In genomic region chr10:62862435-62862834, GRCm38 (mm10) we compare ENCODE assay signal across 12 mouse cellular contexts. TPM values are rescaled to one million over a fixed set of nuclear protein-coding genes. Genes with fewer than 3 reads are reported as not detected.
DNase-seq lines count a peak whose midpoint lies in the region; ATAC-seq and TF ChIP-seq lines count a peak whose summit lies in the region.
"Had no signal": no experiment of that assay in that cellular context is flagged by ENCODE, and none has a peak within 500 bp of the region (broad histone marks: within the 10 kb centered on the region; RNA-seq: fewer than 3 reads in every experiment).

No protein-coding gene starts in this region.

- H3K9ac ChIP-seq in forebrain, postnatal 0 days: no peak overlapping the region
- H3K9ac ChIP-seq in forebrain, embryonic 12.5 days: no peak overlapping the region

- no peak overlapping the region for H3K4me3 ChIP-seq in forebrain, postnatal 0 days (ENCODE audit: low read depth, low read length)
- H3K4me3 ChIP-seq in forebrain, embryonic 12.5 days (replicated peaks): no peak overlapping the region
- no peak overlapping the region for H3K4me3 ChIP-seq in lung, adult 2 months (replicated peaks; ENCODE audit: extremely low read depth, low read depth, low read length)

- H3K9me3 ChIP-seq in forebrain, postnatal 0 days (ENCODE audit: low read length): no peaks in the 10 kb centered on the region
- 0 out of 2 replicates have a peak, but pooled peaks cover 3% of the 10 kb centered on the region for H3K9me3 ChIP-seq in forebrain, embryonic 12.5 days
- H3K9me3 ChIP-seq: G1E had no signal

- ATAC-seq in forebrain, postnatal 0 days: no peak
- no peak for ATAC-seq in forebrain, embryonic 12.5 days (ENCODE audit: low FRiP score)
- ATAC-seq in erythroblast, adult 5-6 weeks (replicated peaks; ENCODE audit: low FRiP score, poor library complexity, severe bottlenecking): no peak

- H3K27ac ChIP-seq in forebrain, postnatal 0 days (ENCODE audit: low read depth, low read length): no peak overlapping the region
- H3K27ac ChIP-seq in forebrain, embryonic 12.5 days: no peak overlapping the region
- H3K27ac ChIP-seq: macrophage had no signal

- no peak overlapping the region for H3K4me2 ChIP-seq in forebrain, postnatal 0 days (ENCODE audit: low read depth)
- no peak overlapping the region for H3K4me2 ChIP-seq in forebrain, embryonic 12.5 days

- TF ChIP-seq CTCF in forebrain, postnatal 0 days (IDR thresholded peaks at IDR 0.05; ENCODE audit: low read depth): peak; percentile 50
- 0 out of 2 replicates have a peak, but pooled peaks have one; percentile 9 for TF ChIP-seq CTCF in lung, adult 2 months (IDR thresholded peaks at IDR 0.05; ENCODE audit: insufficient read depth, low read length)

- DNase-seq in forebrain, postnatal 0 days: no peak
- no peak for DNase-seq in lung, adult 2 months
- DNase-seq in lung, adult 18-20 months: no peak
- peak; percentile 77 for DNase-seq in ES-CJ7 (ENCODE audit: low read depth, low spot score)
- peak; percentile 16 for DNase-seq in c-Kit-positive CD71-positive TER-119-negative erythroid progenitor cells, embryonic 14.5 days (ENCODE audit: low read depth)
- DNase-seq in cerebellum, postnatal 4 days (ENCODE audit: low spot score in 2 of 2): no peak
- DNase-seq: adrenal gland, postnatal 36 days; gastrocnemius, postnatal 14 days had no signal

- H3K4me1 ChIP-seq in forebrain, postnatal 0 days (ENCODE audit: insufficient read depth): peaks cover 20% of the 10 kb centered on the region
- peaks cover 33% of the 10 kb centered on the region for H3K4me1 ChIP-seq in forebrain, embryonic 12.5 days
- H3K4me1 ChIP-seq in lung, adult 2 months (ENCODE audit: control insufficient read depth, insufficient read depth, low read length): no peaks in the 10 kb centered on the region; the same call in 1 of the 2 replicates

- H3K27me3 ChIP-seq in forebrain, postnatal 0 days (ENCODE audit: insufficient read depth, low read length): no peaks in the 10 kb centered on the region
- no peaks in the 10 kb centered on the region for H3K27me3 ChIP-seq in forebrain, embryonic 12.5 days

- peaks cover 4% of the 10 kb centered on the region; the same call in 1 of the 2 replicates for H3K36me3 ChIP-seq in forebrain, postnatal 0 days (ENCODE audit: insufficient read depth)
- peaks cover 17% of the 10 kb centered on the region for H3K36me3 ChIP-seq in forebrain, embryonic 12.5 days (replicated peaks)
- H3K36me3 ChIP-seq: G1E had no signal

- 100% methylated on average over 1 of the region's 1 CpGs for WGBS in forebrain, postnatal 0 days
- WGBS in forebrain, embryonic 12.5 days: 89% methylated on average over 1 of the region's 1 CpGs
- WGBS in lung, adult 2 months: 100% methylated on average over 1 of the region's 1 CpGs

- no peak for TF ChIP-seq POLR2A in lung, adult 2 months (IDR thresholded peaks at IDR 0.05; ENCODE audit: borderline replicate concordance, extremely low read depth, low read depth, low read length)

RNA-seq across cellular contexts. Expression of gene Tet1, which starts 46.4 kb away (rescaled TPM):
- 26.2 and 32.7 TPM in 2 replicates for total RNA-seq in forebrain, postnatal 0 days (2014; rRNA removed)
- polyA plus RNA-seq in forebrain, postnatal 0 days (2015; fragmentation: Nextera tagmentation; extraction: Ambion mirVana): 17.2 and 32.1 TPM in 2 replicates
- polyA plus RNA-seq in forebrain, embryonic 12.5 days (2016; fragmentation: Nextera tagmentation; extraction: Ambion mirVana): 36.5 and 39.2 TPM in 2 replicates
- polyA plus RNA-seq in lung, adult 2 months (2012; rRNA removed): 2.4 and 3.2 TPM in 2 replicates
- 1.3 and 3.7 TPM in 2 replicates for total RNA-seq in erythroblast, adult 5-6 weeks (2015; ENCODE audit: low replicate concordance)
- total RNA-seq in erythroblast, adult 5-6 weeks (2017; ENCODE audit: low replicate concordance): 0.84 and 1.1 TPM in 2 replicates
- polyA plus RNA-seq: G1E had no signal

RNA-seq across cellular contexts. Expression of gene Slc25a16, which starts 58.0 kb away (rescaled TPM):
- total RNA-seq in forebrain, postnatal 0 days (2014; rRNA removed): 23.1 and 25.1 TPM in 2 replicates
- polyA plus RNA-seq in forebrain, postnatal 0 days (2015; fragmentation: Nextera tagmentation; extraction: Ambion mirVana): 10.4 and 15.1 TPM in 2 replicates
- 13.0 and 13.1 TPM in 2 replicates for polyA plus RNA-seq in forebrain, embryonic 12.5 days (2016; fragmentation: Nextera tagmentation; extraction: Ambion mirVana)
- polyA plus RNA-seq in lung, adult 2 months (2012; rRNA removed): 43.7 and 60.6 TPM in 2 replicates
- total RNA-seq in erythroblast, adult 5-6 weeks (2015; ENCODE audit: low replicate concordance): 3.3 and 6.7 TPM in 2 replicates
- total RNA-seq in erythroblast, adult 5-6 weeks (2017; ENCODE audit: low replicate concordance): 8.2 and 9.3 TPM in 2 replicates

Comparison
In these comparisons a context has a peak if more than half of its experiments do, and no peak if none do; other contexts are left out.
1. DNase-seq: peak in ES-CJ7 (single experiment) and c-Kit-positive CD71-positive TER-119-negative erythroid progenitor cells, embryonic 14.5 days (single experiment); none in forebrain, postnatal 0 days (single experiment), lung, adult 2 months (single experiment), lung, adult 18-20 months (0 of 2) and cerebellum, postnatal 4 days (0 of 2).